Mouse (Mus musculus) spleen, adult 12 weeks (tissue): Measurements from ENCODE around the gene Ppard.

Experiments
- DNase-seq: peaks from one replicate; pipeline ENCODE4 v3.0.0; 2022; ENCODE audit warnings: low spot score

The Ppard gene

GRCm38 (mm10) chr17:28286133-28286532, 53.6 kb downstream of the Ppard start:
- no peak for DNase-seq

GRCm38 (mm10) chr17:28286964-28287363, 54.5 kb downstream of the Ppard start:
- no peak for DNase-seq

GRCm38 (mm10) chr17:28287578-28287977, 55.1 kb downstream of the Ppard start:
- no peak for DNase-seq

GRCm38 (mm10) chr17:28287980-28288379, 55.5 kb downstream of the Ppard start:
- DNase-seq: no peak

GRCm38 (mm10) chr17:28290262-28290661, 57.8 kb downstream of the Ppard start:
- DNase-seq: no peak

GRCm38 (mm10) chr17:28290671-28291070, 58.2 kb downstream of the Ppard start:
- no peak for DNase-seq

GRCm38 (mm10) chr17:28291346-28291745, 58.8 kb downstream of the Ppard start:
- no peak for DNase-seq

GRCm38 (mm10) chr17:28293716-28294115, 61.2 kb downstream of the Ppard start:
- no peak for DNase-seq

GRCm38 (mm10) chr17:28294449-28295333, 62.2 kb downstream of the Ppard start:
- DNase-seq: no peak

- DNase-seq: no peak
Observed at GRCm38 (mm10) chr17:28298888-28299287, 66.4 kb downstream of the Ppard start.

GRCm38 (mm10) chr17:28299669-28300320, 67.3 kb downstream of the Ppard start:
- no peak for DNase-seq

GRCm38 (mm10) chr17:28300323-28300722, 67.8 kb downstream of the Ppard start:
- no peak for DNase-seq

GRCm38 (mm10) chr17:28300850-28301249, 68.3 kb downstream of the Ppard start:
- no peak for DNase-seq

- no peak for DNase-seq
Observed at GRCm38 (mm10) chr17:28305172-28305571, 72.7 kb downstream of the Ppard start.

- peak; percentile 72 for DNase-seq
Observed at GRCm38 (mm10) chr17:28308297-28309195, 76.0 kb downstream of the Ppard start.

GRCm38 (mm10) chr17:28310831-28311230, 78.3 kb downstream of the Ppard start:
- no peak for DNase-seq

GRCm38 (mm10) chr17:28311366-28312132, 79.0 kb downstream of the Ppard start:
- DNase-seq: no peak

GRCm38 (mm10) chr17:28312232-28313211, 80.0 kb downstream of the Ppard start:
- peak; percentile 46 for DNase-seq

- DNase-seq: peak; percentile 93
Observed at GRCm38 (mm10) chr17:28313212-28313879, 80.8 kb downstream of the Ppard start, which contains the start of gene Fance. Fance (plus strand) TSS chr17:28313519.

- DNase-seq: no peak
Observed at GRCm38 (mm10) chr17:28313880-28314225, 81.4 kb downstream of the Ppard start.
